Mouse (Mus musculus): Measurements from ENCODE around the gene Olfr547.
A peak's percentile ranks its signal among the peaks of the same experiment; 100 is the strongest.
"Not testable (repeated sequence)": the region's sequence is repeated elsewhere in the genome, so short reads cannot be mapped to it uniquely, and the experiment has no call there.

The Olfr547 gene

DNA sequence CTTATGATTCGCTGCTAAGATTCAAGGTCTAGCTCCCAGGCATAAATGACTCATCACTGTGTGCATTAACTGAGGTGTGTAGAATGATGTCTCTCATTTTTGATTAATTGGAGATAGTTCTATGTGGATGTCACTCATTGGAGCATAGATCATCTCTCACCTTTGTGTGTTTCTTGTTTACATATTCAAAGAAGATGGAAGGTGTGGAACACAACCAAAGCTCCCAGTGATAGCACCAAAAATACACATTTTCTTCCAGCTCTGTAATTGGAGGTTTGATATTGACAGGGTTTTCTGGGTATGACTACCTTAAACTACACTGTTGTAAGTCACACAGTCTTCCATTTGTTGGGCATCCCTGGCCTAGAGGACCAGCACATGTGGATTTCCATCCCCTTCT is at the start of gene Olfr547:
Gene Olfr547 (plus strand): TSS at position 301 of the 400 bp plus-strand sequence.
- DNase-seq (ENCODE audit: low spot score): no peak

DNA sequence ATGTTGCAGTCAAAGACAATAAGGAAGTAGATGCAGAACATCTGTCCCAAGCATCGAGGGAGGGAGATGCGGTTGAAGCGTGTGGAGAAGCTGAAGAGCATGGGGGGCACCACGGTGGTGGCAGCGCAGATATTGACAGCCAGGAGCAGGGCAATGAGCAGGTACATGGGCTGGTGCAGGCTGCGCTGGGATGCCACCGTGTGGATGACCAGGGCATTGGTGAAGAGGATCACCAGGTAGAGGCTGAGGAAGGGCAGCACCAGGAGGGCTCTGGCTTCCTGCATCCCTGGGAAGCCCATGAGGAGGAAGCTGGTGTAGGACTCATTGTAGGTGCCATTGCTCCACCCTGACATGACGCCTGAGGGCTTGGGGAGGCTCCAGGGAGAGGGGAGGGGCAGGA is 49.8 kb upstream of the Olfr547 start:
- not testable (repeated sequence) for DNase-seq (ENCODE audit: low spot score)

DNA sequence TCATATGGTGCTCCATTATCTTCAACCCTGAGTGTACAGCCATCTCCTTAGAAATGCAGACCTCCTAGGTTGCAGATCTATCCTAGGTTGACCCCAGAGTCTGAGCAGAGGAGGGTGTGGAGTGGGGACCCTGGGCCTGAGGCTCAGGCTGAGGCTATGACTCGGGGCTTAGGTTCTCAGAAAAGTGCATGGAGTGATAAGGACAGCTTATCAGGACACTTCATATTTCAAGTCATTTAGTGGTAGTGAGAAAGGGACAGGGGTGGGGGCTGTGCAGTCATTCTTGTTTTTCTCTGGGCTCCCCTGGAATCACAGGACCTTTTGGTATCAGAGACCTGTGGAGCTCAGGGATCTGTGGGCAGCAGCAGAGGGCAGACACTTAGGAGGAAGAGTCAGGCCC is 48.4 kb upstream of the Olfr547 start:
- DNase-seq (ENCODE audit: low spot score): no peak

DNA sequence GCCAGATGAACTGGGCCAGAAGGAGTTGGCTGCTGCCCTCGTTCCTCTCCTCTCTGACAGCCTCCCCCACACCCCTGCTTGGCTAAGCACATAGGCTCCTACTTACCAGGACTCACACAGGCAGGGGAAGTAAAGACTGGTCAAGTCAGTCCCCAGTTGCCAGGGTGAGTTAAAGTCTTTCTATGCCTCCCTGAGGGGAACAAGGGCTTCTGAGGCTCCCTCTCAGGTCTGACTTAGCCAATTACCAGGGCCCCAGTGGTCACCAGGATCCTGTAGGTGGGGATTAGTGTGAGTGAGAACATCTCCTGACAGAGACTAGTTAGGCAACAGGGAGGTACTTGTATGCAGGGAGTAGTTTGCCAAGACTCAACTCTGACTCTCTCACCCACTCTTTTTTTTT is 46.4 kb upstream of the Olfr547 start, which contains the start of gene Olfr544:
Gene Olfr544 (minus strand): TSS at position 153 of the 400 bp plus-strand sequence.
- DNase-seq (ENCODE audit: low spot score): no peak

DNA sequence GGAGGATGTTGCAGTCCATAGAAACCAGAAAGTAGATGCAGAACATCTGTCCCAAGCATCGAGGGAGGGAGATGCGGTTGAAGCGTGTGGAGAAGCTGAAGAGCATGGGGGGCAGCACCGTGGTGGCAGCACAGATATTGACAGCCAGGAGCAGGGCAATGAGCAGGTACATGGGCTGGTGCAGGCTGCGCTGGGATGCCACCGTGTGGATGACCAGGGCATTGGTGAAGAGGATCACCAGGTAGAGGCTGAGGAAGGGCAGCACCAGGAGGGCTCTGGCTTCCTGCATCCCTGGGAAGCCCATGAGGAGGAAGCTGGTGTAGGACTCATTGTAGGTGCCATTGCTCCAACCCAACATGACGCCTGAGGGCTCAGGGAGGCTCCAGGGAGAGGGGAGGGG is 40.1 kb upstream of the Olfr547 start:
- not testable (repeated sequence) for DNase-seq (ENCODE audit: low spot score)

DNA sequence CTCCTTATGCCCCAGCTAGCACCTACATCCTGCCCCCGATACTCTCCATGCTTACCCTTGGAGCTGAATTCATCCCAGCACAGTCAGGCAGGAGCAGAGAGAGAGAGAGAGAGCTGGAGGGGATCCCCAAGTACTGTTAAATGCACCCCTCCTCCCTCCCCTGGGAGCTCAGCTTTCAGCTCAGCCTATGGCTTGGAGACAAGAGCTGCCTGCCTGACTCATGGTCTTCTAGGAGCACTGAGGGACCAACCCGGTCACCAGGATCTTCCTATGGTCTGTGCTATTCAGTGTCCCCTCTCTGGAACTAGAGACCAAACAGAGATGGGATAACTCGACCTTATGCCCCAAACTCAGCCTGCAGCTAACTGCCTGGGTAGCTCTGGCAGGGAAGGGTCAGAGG is 35.1 kb upstream of the Olfr547 start, which contains the start of gene Olfr545:
Gene Olfr545 (minus strand): TSS at position 101 of the 400 bp plus-strand sequence.
- DNase-seq (ENCODE audit: low spot score): no peak

DNA sequence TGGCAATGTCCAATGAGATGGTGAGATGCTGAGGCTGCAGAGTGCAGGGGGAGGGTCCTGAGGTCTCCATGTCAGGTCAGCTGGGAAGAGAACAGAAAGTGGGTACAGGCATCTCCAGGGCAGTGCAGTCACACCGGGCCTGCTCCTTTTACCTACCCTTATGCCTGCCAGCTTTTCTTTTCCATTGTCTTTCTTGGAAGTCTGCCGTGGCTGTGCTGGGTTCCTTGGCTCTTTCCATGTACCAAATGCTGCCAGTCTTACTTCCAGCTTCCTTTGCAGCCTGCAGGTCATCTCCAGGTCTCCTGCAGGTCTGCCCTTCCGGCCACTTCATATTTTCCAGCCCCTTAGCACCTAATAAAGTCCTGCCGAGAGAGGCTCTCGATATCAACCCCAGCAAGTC is 32.6 kb upstream of the Olfr547 start:
- DNase-seq (ENCODE audit: low spot score): no peak

DNA sequence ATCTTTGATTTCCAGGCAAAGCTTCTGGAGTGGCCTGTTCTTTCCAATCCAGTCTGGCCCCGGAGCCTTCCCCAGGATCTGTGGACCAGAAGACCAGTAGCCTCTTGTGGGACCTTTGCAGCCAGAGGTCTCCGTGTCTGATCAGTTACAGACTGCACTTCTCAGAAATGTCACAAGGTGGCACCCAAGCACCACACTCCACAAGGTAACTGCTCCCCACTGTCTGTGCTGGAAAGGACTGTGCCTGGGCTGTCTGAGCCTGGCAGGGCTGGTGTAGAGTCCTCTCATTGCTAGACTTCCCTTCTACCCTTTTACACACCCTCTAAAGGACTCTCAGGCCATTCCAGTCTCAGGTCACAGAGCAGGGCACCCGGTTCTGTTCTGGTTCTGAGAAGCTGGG is 27.7 kb upstream of the Olfr547 start:
- peak; percentile 72 for DNase-seq (ENCODE audit: low spot score)

DNA sequence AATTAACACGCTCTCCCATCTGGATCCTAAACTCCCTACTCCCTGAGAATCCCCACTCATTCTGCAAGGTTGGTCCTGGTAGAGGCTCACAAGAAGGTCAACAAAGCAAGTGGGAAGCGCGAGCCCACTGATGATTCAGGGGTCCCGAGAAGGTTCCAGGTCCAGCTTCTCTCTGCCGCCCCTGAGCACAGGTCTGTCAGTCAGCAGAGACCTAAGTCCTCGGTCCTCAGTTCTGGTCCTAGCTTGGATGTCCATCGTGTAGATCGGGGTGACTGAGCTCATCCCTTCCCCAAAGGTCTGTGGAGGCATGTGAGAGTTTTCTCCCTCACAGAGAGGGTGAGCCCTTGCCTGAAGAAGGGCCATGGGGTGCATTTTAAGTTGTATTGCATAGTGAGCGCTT is 26.5 kb upstream of the Olfr547 start:
- no peak for DNase-seq (ENCODE audit: low spot score)

DNA sequence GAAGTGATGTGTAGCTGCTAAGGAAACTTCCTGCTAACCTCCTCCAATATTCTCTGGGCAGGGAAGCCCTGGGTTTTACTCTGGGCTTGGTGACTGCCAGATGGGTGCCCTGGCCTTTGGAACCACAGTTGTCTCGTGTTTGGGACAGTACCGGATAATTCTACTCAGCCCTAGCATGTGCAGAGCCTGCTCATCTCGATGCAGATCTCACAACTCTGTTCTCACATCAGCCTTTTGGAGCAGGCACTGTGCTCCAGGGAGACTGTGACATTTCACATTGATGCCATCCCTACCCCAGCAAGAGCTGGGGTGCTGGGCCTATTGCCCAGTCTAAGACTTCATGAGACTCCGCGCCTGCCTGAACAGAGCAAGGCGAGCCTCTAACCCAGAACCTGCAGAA is 25.9 kb upstream of the Olfr547 start:
- no peak for DNase-seq (ENCODE audit: low spot score)

DNA sequence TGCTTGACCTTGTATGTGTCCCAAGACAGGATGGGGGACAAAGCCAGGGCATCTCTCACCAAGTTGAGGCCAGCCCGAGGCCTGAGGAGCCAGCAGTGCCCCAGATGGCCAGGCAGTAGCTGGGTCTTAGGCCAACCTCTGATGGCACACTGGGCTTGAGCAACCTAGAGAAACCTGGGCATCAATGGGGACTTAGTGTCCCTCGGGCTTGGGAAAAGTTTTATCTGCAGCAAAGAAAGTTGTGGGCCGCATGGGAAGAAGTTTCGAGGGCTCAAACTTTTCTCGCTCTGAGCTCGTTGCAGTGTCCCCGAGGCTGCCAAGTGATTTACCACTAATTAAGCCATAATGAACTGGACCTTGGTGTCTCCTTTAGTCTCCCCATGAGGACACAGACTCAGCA is 24.8 kb upstream of the Olfr547 start:
- no peak for DNase-seq (ENCODE audit: low spot score)

DNA sequence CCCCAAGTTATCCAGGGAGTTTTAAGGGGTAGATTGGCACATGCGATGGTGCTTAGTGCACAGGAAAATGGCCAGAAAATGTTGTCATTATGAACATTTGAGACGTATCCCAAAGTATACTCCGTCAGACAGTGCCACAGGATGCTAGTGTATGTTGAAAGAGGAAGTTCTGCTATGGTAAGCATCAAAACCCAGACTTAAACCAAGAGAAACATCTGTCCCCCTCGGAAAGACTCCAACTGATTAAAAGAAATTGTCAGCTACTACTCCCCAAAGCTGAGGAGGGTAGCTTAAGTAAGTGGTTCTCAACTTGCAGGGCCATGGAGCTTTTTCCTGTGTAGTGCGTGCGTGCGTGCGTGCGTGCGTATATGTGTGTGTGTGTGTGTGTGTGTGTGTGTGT is 22.6 kb upstream of the Olfr547 start:
- DNase-seq (ENCODE audit: low spot score): no peak

DNA sequence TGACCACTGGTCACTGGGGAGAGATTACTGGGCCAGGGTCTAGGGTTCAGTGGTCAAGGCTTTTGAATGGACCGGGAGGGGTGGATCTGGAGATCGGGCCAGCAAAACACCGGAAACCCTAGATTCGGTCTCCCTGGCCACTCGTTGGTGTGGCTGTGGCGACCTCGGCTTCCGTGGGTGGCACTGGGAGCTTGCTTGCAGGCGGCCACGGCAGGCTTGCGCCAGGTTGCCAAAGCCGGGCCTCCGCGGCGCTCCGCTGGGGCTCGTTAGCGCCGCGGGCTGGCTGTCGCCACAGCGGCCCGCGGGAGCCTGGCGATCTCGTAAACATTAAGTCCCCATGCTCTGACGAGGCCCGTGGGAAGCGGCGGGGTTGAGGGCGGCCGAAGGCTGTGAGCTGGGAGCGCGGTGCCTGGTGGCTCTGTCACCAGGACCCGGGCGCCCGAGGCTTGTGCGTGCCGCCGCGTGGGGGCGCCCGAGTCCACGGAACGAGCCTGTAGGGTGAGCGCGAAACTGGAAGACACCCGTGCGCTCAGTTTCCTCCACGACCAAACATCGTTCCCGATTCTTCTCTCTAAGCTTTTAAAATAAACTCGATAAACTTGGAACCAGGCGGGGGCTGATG is 21.6 kb upstream of the Olfr547 start:
- peak; percentile 89 for DNase-seq (ENCODE audit: low spot score)

DNA sequence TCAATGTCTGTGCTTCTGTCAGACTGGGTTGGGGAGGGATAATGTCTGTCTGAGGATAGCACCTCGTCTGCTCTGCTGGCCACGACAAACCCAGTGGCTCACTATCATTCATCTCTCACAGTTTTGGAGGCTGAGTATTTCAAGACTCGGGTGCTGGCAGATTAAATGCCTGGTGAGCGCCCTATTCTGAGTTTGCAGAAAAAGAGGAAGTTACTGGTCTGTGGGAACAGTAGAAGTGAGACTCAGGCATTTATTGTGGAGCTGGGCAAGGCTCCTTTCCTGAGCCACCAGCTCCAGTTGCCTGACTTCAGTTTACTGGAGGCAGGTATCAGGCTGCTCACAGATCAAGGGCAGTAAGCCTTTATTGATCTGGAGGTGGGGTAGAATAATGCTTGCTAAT is 20.4 kb upstream of the Olfr547 start:
- no peak for DNase-seq (ENCODE audit: low spot score)

DNA sequence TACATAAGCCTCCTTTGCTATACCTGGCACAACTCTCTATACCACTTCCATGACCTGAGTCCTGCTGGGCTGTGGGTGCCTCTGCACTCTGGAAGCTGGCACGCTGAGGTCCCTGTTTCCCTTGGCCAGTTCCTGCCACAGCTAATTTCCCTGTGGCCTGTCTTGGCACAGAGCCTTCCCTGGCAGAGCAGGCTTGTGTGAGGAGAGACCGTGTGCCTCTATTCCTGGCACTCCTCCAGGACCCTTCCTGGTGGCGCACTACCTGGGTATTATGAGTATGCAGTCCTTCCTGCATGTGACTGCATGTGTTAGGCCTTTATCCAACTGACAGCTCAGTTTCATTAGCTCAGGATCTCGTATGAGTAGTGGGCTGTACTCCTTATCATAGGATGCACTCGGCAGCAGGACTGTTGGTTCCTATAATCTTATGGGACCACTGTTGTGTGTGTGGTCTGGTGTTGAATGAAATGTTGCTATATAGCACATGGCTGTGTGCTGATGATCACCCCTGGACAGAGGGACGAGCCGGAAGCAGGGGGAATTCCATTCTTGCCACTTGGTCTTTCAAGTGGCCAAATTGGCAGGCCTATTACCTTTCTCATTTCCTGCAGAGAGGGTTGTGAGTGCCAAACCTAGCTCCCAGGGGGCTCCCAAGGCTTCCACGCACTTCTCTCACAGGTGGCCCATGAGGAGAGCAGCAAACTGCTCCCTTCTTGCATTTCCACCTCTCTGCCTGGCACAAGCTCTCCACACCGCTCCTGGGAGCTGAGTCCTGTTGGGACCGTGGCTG is 18.1 kb upstream of the Olfr547 start:
- DNase-seq (ENCODE audit: low spot score): peak; percentile 26

DNA sequence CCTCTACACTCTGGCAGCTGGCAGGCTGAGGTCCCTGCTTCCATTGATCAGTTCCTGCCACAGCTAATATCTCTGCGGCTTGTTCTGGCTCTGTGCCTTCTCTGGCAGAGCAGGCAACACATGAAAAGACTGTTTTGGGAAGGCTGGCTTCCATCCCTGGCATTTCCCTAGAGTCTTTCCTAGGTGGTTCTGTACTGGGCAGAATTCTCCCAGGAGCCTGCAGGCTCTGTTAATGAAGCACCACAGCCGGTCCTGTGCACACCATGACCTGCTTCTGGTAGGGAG is 17.6 kb upstream of the Olfr547 start:
- DNase-seq (ENCODE audit: low spot score): no peak

DNA sequence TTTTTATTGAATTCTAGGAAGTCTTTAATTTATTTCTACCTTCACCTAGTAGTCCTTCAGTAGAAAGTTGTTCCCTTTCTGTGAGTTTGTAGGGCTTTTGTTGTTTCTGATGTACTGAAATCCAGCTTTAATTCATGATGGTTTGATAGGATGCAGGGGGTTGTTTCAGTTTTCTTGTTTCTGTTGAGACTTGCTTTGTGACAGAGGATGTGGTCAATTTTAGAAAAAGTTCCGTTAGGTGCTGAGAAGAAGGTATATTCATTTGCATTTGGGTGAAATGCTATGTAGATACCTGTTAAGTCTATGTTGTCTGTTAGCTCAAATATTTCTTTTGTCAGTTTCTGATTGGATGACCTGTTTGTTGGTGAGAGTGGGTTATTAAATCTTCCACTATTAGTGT is 5.5 kb upstream of the Olfr547 start:
- DNase-seq (ENCODE audit: low spot score): no peak

DNA sequence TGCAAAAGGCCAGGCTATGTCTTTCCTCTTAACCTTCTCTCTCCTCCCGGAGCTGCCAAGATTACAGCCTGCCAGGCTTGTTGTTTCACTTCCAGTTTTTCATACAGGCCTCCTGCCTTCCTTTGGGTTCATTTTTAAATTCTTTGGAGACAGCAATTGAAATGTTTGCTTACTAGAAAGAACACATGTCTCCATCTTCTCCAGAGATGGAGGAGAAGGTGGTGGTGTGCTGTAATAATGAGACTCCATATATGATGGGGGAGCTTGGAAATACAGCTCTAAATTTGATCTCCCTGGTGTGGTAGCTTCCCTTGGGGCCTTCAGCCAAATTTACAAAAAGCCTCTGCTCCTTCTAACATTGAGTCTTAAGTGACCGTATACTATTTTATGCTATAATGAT is 6.0 kb downstream of the Olfr547 start, which contains the start of gene Olfr548-ps1:
Gene Olfr548-ps1 (plus strand): TSS at position 301 of the 400 bp plus-strand sequence.
- DNase-seq (ENCODE audit: low spot score): no peak

DNA sequence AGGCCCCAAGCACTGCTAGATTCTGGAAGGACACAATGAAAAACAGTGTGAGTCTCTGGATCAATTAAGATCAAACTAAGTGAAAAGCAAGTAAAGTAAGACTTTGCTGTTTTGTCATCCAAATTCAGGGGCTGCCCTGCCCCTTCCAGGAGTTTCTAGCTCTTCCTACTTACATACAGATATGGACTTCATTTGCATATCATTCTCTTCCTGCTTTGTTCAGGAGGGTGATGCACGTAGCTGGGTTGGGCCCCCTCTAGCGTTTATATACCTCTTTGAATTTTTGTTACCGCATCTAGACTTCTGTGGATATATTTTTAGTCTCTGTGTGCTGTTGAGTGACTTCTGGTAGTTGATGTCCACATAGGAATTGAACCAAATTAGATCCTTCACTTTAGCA is 6.7 kb downstream of the Olfr547 start:
- DNase-seq (ENCODE audit: low spot score): no peak

DNA sequence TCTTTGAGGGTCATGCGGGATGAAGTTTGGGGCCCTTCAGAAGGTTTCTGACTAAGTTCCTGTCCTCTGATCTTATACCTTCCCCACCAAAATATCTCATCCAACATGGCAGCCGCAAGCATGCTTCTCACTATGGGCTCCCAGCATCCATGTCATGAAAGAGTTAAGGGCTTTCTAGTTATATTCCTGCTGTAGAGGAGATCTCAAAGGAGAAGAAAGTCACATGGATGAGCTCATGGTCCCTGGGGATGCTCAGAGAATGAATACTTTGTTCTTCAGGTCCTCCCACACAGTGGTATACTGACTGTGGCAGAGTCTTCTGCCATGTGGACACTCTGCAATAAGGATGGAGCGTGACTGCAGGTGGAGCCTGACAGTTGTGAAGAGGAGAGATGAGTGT is 15.0 kb downstream of the Olfr547 start, which contains the start of gene Olfr549:
Gene Olfr549 (plus strand): TSS at position 301 of the 400 bp plus-strand sequence.
- no peak for DNase-seq (ENCODE audit: low spot score)

DNA sequence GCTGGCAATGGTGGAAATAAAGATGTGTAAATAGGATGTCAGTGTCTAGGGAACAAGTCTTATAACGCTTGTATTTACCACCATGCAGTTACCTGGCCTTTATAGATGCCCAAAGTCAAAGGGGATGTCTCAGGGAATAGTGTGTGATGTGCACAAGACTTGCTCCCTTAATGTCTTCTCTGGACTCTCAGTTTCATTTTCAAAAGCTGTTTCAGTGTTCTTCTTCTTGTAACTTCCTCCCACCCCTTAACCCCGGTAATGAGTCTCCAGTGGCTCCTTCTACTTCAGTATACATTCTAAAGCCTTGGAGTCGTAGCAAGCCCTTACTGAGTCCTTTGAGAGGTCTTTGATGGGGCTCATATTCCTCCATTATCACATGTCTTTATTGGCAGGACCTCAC is 18.7 kb downstream of the Olfr547 start:
- no peak for DNase-seq (ENCODE audit: low spot score)

DNA sequence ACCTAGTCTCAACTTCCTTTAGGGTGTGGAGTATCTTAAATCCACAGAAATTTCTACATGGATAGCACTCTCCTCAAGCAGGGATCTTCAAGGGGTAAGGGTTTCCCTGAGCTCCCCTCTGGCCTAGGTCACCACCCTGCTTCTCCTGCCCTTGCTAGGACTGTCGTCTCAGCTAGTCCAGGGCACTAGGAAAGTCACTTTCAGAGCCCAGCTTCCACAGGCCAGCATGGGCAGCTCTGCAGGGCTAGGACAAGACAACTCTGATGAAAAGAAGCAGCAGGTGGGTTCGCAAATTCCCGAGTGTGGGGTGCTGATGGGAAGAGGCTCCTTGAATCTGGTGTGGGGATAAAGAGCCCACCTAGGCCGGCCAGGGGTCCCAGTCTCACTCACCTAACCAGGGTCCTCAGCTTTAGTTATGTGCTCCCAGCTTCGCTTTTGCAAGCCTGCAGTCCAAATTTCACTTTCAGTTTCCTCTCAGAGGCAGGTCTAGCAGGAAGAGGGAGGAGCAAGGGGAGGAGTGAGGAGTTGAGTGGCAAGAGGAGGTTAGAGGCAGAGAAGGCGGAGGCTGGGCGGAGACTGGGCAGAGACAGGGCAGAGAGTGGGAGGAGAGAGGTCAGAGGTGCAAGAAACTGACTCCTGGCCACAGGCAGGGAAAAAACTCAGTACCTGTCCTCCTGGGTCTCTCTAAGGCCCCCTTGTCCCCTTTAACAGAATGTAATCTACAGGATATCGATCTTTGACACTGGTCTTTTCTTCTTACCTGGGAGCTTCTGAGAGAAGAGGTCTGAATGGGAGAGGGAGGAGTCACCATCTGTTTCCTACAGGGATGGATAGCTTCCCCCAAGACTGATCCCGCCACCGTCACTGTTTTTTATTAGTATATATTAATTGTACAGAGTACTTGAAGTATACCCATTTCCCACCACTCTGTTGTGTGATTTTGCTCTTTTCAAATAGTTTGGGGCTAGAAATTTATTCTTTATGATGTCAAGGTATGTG is 30.7 kb downstream of the Olfr547 start, which contains the start of gene Trim21:
Gene Trim21 (minus strand): TSS at position 488 of the 999 bp plus-strand sequence.
- peak; percentile 89 for DNase-seq (ENCODE audit: low spot score)

Data from urinary bladder, postnatal 14 days (tissue).